Mouse (Mus musculus) liver, embryonic 15.5 days (tissue): ENCODE measurements around the gene Hba-x. TPM values are rescaled to one million over a fixed set of nuclear protein-coding genes. Genes with fewer than 3 reads are reported as not detected.

Experiments used
- ATAC-seq: fragments of 200-750 bp; cut with Nextera tagmentation; 2 replicates; pipeline ENCODE4 v1.8.0; 2017; ENCODE audit warnings: moderate number of reproducible peaks, mild to moderate bottlenecking, moderate library complexity; ENCODE audit not compliant: insufficient read depth
- H3K27ac ChIP-seq: fragments of 300-500 bp; sonication (generic); replicated peaks from 2 replicates; pipeline ENCODE4 v1.5.1; 2015; ENCODE audit warnings: mild to moderate bottlenecking, inconsistent platforms
- H3K27me3 ChIP-seq: fragments of 300-500 bp; sonication (generic); 2 replicates; pipeline ENCODE4 v1.6.1; 2015; ENCODE audit warnings: mild to moderate bottlenecking, inconsistent platforms
- H3K36me3 ChIP-seq: fragments of 300-500 bp; sonication (generic); replicated peaks from 2 replicates; pipeline ENCODE4 v1.6.1; 2015; ENCODE audit warnings: moderate library complexity, mild to moderate bottlenecking, inconsistent platforms
- H3K4me1 ChIP-seq: fragments of 300-500 bp; sonication (generic); replicated peaks from 2 replicates; pipeline ENCODE4 v1.6.1; 2015; ENCODE audit warnings: inconsistent platforms
- H3K4me2 ChIP-seq: fragments of 300-500 bp; sonication (generic); 2 replicates; pipeline ENCODE4 v1.6.1; 2015; ENCODE audit warnings: moderate library complexity, mild to moderate bottlenecking, inconsistent platforms
- H3K4me3 ChIP-seq: fragments of 300-500 bp; sonication (generic); replicated peaks from 2 replicates; pipeline ENCODE4 v1.5.1; 2015; ENCODE audit warnings: mild to moderate bottlenecking, inconsistent platforms
- H3K9ac ChIP-seq: fragments of 300-500 bp; sonication (generic); 2 replicates; pipeline ENCODE4 v1.6.1; 2015; ENCODE audit warnings: moderate library complexity, mild to moderate bottlenecking, inconsistent platforms
- H3K9me3 ChIP-seq: fragments of 300-500 bp; sonication (generic); replicated peaks from 2 replicates; pipeline ENCODE4 v1.6.1; 2016; ENCODE audit warnings: inconsistent platforms
- WGBS: fragments of 180-500 bp; shearing (Covaris S2); methylation state at CpG from one replicate; pipeline ENCODE4 v1.1.7; 2015; ENCODE audit warnings: mixed read lengths; ENCODE audit not compliant: insufficient replicate concordance; 5-methylcytosine and 5-hydroxymethylcytosine counted together
- polyA plus RNA-seq: library from polyadenylated mRNA; unstranded; fragments of >200 nt; fragmentation: Nextera tagmentation; extraction: Ambion mirVana; gene quantifications from 2 replicates; pipeline ENCODE4 v1.2.1, GENCODE M21; 2015

The Hba-x gene
- polyA plus RNA-seq, 1 experiment from 2014 or later, result 109 TPM

DNA sequence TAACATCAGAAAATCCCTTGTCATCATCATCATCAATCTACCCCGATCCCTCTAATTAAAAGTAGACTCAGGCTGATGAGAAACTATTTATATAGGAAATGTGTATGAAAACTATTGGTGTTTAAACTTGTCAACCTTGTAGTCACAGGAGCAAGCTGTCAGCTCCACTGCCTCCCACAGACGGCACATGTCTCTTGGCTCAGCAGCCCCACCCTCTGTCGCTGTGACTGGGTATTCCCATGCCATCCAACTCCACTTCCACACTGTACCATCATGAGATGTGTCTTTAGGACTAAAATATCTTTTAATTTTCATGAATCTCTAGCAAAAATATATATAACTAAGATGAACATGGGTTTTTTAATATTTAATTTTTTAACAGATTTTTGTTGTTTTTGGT lies 27.9 kb upstream of the Hba-x start:
- Histone ChIP-seq H3K9ac (peak overlapping the region; percentile 64; the same call in 1 of the 2 replicates), H3K27me3 (no peaks in the 10 kb centered on the region), H3K4me2 (no peak overlapping the region), H3K4me1 (peaks cover 94% of the 10 kb centered on the region), H3K27ac (peak overlapping the region; percentile 99), H3K9me3 (no peaks in the 10 kb centered on the region), H3K36me3 (peaks cover 79% of the 10 kb centered on the region), H3K4me3 (no peak overlapping the region)
- whole genome bisulfite sequencing, result 64% methylated on average over 3 of the region's 3 CpGs
- no peak for ATAC-seq

DNA sequence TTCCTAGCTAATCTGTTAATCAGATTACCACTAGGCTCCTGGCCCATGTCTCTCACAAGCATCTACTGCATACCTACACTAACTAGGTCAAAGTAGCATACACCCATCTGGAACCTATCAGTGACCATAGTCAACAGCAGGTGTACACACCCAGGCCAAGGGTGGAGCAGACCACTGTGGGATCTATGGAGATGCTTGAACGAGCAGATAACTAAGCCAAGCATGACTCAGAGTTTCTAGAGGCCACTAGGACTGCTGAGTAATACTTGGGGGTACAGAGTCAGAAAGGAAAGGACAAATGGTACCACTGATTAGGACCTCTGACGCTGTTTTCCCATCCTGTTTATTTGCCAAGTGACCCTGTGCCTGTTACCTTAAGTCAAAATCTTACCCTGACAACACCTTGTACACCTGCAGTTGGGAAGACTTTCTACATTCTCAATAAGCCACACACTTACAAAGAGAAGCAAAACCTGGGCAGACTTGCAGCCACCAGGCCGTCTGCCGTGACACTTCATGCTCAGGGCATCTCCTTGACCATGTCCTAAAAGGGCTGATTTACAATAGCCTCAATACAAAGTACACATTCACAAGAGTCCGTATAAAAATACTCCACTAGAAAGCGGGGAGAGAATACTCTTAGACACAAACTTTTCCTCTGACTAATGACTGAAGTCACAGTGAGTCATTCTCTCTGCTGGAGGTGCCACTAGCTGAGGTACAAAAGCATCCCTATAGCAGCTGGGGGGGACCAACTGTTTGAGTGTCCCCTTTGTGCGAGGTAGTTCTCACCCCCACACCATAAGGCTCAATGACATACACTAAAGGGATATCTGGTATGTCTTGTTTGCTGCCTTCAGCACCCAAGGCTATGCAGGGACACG lies 25.1 kb upstream of the Hba-x start:
- Histone ChIP-seq H3K4me3 (0 out of 2 replicates have a peak overlapping the region, but pooled peaks have one; percentile 4), H3K36me3 (peaks cover 75% of the 10 kb centered on the region), H3K4me1 (peaks cover 96% of the 10 kb centered on the region), H3K9ac (peak overlapping the region; percentile 62), H3K9me3 (no peaks in the 10 kb centered on the region), H3K27me3 (no peaks in the 10 kb centered on the region), H3K4me2 (peak overlapping the region; percentile 42), H3K27ac (peak overlapping the region; percentile 99)
- 50% methylated on average over 8 of the region's 8 CpGs for WGBS
- peak; percentile 99 for ATAC-seq

- Histone ChIP-seq H3K4me2 (no peak overlapping the region), H3K9me3 (no peaks in the 10 kb centered on the region), H3K27me3 (no peaks in the 10 kb centered on the region), H3K36me3 (peaks cover 57% of the 10 kb centered on the region), H3K9ac (no peak overlapping the region), H3K27ac (peak overlapping the region; percentile 99), H3K4me1 (peaks cover 92% of the 10 kb centered on the region), H3K4me3 (no peak overlapping the region)
- 100% methylated on average over 1 of the region's 1 CpGs for WGBS
- ATAC-seq, result no peak
These were observed 23.1 kb upstream of the Hba-x start for GRCm38 (mm10) chr11:32253121-32253520.

- H3K4me2 ChIP-seq, result peak overlapping the region; percentile 56
- peak overlapping the region; percentile 15 for H3K4me3 ChIP-seq
- peak overlapping the region; percentile 66 for H3K9ac ChIP-seq
- peak; percentile 100 for ATAC-seq
- peak overlapping the region; percentile 99 for H3K27ac ChIP-seq
- peaks cover 85% of the 10 kb centered on the region for H3K4me1 ChIP-seq
- peaks cover 58% of the 10 kb centered on the region for H3K36me3 ChIP-seq
- no peaks in the 10 kb centered on the region for H3K9me3 ChIP-seq
- 23% methylated on average over 1 of the region's 1 CpGs for WGBS
- H3K27me3 ChIP-seq, result no peaks in the 10 kb centered on the region
These were observed 20.1 kb upstream of the Hba-x start for GRCm38 (mm10) chr11:32256146-32256545.

DNA sequence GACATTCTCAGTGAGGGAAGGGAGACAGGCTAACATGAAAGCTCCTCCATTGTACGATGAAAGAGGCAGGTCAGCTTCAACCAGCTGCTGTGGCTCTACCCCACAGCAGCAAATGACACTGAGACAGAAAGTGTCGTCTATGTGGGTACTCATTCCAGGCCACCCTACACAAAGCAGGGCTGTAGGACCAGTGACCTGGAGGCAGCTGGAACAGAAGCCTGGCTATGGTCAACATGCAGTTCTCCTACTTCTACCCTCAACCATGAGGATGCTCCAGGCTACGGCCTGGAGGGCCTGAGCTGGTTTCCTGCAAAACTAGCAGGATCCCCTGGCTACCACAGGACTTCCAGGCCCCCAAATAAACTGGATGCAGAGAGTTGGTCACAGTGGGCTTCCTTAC lies 19.6 kb upstream of the Hba-x start:
- H3K27me3 ChIP-seq, result no peaks in the 10 kb centered on the region
- H3K4me3 ChIP-seq, result peak overlapping the region; percentile 15
- peak overlapping the region; percentile 66 for H3K9ac ChIP-seq
- H3K4me2 ChIP-seq, result peak overlapping the region; percentile 56
- peaks cover 84% of the 10 kb centered on the region for H3K4me1 ChIP-seq
- peaks cover 58% of the 10 kb centered on the region for H3K36me3 ChIP-seq
- 50% methylated on average over 3 of the region's 3 CpGs for WGBS
- no peaks in the 10 kb centered on the region for H3K9me3 ChIP-seq
- peak; percentile 19 for ATAC-seq
- peak overlapping the region; percentile 99 for H3K27ac ChIP-seq

- Histone ChIP-seq H3K9me3 (no peaks in the 10 kb centered on the region), H3K36me3 (peaks cover 43% of the 10 kb centered on the region), H3K4me3 (no peak overlapping the region), H3K4me1 (peaks cover 76% of the 10 kb centered on the region), H3K9ac (peak overlapping the region; percentile 44), H3K27me3 (no peaks in the 10 kb centered on the region), H3K4me2 (no peak overlapping the region), H3K27ac (peak overlapping the region; percentile 97)
- WGBS, result 78% methylated on average over 10 of the region's 10 CpGs
- ATAC-seq, result no peak
These were observed 13.4 kb upstream of the Hba-x start for GRCm38 (mm10) chr11:32262674-32263415.

DNA sequence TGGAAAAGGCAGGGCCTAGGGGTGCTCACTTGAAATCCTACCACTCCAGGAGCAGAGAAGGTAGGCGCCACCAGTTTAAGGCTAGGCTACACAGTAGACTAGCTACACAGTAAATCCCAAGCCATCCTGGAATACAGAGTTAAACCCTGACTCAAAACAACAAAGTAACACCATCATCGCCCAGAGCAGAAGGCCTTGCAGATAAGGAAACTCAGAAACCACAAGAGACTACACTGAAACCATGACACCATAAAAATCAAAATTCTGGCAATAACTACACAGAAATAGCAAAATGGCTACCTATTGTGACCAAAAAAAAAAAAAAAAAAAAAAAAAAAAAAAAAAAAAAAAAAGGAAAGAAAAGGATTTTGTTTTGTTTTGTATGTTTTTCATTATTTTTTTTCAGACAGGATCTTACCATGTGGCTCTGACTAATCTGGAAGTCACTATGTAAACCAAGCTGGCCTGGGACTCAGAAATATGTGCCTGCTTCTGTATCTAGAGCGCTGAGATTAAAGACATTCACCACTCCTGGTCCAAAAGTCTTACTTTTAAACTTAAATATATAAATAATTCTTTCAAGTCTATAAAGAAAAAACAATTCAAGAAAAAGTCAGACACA lies 11.0 kb upstream of the Hba-x start:
- H3K4me1 ChIP-seq, result peaks cover 86% of the 10 kb centered on the region
- peak overlapping the region; percentile 97 for H3K27ac ChIP-seq
- H3K4me2 ChIP-seq, result peak overlapping the region; percentile 83
- no peaks in the 10 kb centered on the region for H3K9me3 ChIP-seq
- peak overlapping the region; percentile 61 for H3K9ac ChIP-seq
- 39% methylated on average over 3 of the region's 3 CpGs for WGBS
- peak; percentile 70 for ATAC-seq
- no peak overlapping the region for H3K4me3 ChIP-seq
- H3K27me3 ChIP-seq, result no peaks in the 10 kb centered on the region
- peaks cover 31% of the 10 kb centered on the region for H3K36me3 ChIP-seq

DNA sequence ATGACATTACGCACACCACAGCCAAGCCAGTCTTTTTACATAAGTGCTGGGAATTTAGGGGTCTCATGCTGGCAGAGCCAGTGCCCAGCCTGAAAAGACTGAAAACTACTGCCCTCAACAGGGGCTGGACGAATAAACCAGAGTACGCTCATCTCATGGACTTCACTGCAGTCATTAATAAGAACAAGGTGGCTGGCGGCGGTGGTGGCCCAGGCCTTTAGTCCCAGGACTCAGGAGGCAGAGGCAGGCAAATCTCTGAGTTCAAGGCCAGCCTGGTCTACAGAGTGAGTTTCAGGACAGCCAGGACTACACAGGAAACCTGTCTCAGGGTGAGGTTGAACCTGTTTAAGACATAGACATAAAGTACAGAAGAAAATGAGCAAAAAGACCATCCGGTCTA lies 10.0 kb upstream of the Hba-x start:
- Histone ChIP-seq H3K27me3 (no peaks in the 10 kb centered on the region), H3K9me3 (no peaks in the 10 kb centered on the region), H3K4me1 (peaks cover 84% of the 10 kb centered on the region), H3K27ac (peak overlapping the region; percentile 97), H3K36me3 (peaks cover 21% of the 10 kb centered on the region), H3K4me3 (no peak overlapping the region), H3K4me2 (peak overlapping the region; percentile 83), H3K9ac (peak overlapping the region; percentile 55)
- no peak for ATAC-seq
- WGBS, result 77% methylated on average over 6 of the region's 6 CpGs

GRCm38 (mm10) chr11:32266776-32267175 lies 9.4 kb upstream of the Hba-x start:
- Histone ChIP-seq H3K9ac (peak overlapping the region; percentile 96), H3K4me2 (peak overlapping the region; percentile 83), H3K36me3 (peaks cover 17% of the 10 kb centered on the region), H3K4me1 (peaks cover 86% of the 10 kb centered on the region), H3K27ac (peak overlapping the region; percentile 97), H3K27me3 (no peaks in the 10 kb centered on the region), H3K4me3 (peak overlapping the region; percentile 68), H3K9me3 (no peaks in the 10 kb centered on the region)
- no peak for ATAC-seq
- 21% methylated on average over 6 of the region's 6 CpGs for WGBS

DNA sequence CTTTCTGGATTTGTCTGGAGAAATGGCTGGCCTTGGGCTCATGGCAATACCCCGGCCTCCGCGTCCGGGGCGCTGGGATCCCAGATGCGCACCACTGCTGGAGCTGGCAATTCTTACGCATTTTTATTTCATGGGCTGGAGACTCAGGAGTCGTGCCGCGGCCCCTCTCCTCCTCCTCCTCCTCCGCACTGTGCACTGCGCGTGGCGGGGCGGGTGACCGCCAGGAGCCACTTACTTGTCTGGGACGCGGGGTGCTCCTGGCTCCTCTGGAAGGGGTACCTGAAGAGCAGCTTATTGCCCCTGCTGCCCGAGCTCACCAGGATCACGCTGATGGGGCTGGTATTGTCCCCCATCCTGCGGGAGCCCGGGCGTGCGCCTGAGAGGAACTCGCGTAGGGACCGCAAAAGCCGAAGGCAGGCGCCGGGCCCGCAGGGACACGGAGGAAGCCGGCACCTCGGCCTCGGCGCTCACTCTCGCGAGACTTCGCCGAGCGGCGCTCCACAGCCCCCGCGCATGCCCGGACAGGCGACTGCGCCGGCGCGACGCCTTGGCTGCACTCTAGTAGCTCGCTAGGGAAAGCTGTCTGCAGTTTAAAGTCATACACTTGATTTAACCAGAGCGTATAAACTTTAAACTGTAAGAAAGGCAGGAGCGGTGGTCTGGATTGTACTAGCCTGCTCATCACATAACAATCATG lies 8.9 kb upstream of the Hba-x start, which contains the start of gene Nprl3:
Nprl3 (minus strand) TSS at position 520 of the 697 bp plus-strand sequence.
- Histone ChIP-seq H3K4me1 (peaks cover 86% of the 10 kb centered on the region), H3K9ac (peak within 1 kb of the TSS; percentile 96), H3K27me3 (no peaks in the 10 kb centered on the region), H3K36me3 (peaks cover 12% of the 10 kb centered on the region), H3K27ac (peak within 1 kb of the TSS; percentile 97), H3K4me2 (peak within 1 kb of the TSS; percentile 83), H3K9me3 (no peaks in the 10 kb centered on the region), H3K4me3 (peak within 1 kb of the TSS; percentile 68)
- WGBS, result under 1% methylated on average over 54 of the region's 54 CpGs
- ATAC-seq, result peak; percentile 79
